Mouse (Mus musculus) gastrocnemius, adult 18-20 months (tissue): ENCODE measurements around the gene Rgl2. TPM values are rescaled to one million over a fixed set of nuclear protein-coding genes. Genes with fewer than 3 reads are reported as not detected.
"Not testable (repeated sequence)": the region's sequence is repeated elsewhere in the genome, so short reads cannot be mapped to it uniquely, and the experiment has no call there.

Source experiments
- DNase-seq: peaks from one replicate; pipeline ENCODE4 v3.0.0; 2021; ENCODE audit warnings: low spot score
- total RNA-seq, 2 experiments: library from RNA; stranded (reverse); gene quantifications; 2 replicates each; pipeline ENCODE4 v1.2.3; 2021

Rgl2 gene
- total RNA-seq, 2 experiments from 2014 or later, result 26.4 to 31.9 TPM

DNA sequence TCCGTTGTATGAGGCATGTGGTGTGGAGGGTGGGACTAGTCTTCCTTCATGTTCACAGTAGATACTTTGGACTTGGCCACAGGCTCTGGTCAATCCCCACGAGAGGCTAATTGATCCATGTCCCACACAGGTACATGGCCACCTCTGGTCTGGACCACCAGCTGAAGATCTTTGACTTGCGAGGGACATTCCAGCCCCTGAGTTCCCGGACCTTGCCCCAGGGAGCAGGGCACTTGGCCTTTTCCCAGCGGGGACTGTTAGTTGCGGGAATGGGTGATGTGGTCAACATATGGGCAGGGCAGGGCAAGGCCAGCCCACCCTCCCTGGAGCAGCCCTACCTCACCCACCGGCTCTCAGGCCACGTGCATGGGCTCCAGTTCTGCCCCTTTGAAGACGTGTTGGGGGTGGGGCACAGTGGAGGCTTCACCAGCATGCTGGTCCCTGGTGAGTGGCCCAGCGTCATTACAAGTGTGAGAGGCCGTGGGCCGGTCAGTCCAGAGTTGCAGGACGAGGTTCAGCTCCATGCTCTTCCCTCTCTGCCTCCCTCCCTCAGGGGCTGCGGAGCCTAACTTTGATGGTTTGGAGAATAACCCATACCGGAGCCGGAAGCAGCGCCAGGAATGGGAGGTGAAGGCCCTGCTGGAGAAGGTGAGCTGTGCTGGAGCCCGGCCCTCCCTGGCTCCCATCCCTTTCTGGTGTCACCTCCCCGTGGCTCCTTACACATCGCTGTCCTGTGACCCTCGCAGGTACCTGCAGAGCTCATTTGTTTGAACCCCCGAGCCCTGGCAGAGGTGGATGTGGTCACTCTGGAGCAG, 19.0 kb downstream of the Rgl2 start:
- no peak for DNase-seq

DNA sequence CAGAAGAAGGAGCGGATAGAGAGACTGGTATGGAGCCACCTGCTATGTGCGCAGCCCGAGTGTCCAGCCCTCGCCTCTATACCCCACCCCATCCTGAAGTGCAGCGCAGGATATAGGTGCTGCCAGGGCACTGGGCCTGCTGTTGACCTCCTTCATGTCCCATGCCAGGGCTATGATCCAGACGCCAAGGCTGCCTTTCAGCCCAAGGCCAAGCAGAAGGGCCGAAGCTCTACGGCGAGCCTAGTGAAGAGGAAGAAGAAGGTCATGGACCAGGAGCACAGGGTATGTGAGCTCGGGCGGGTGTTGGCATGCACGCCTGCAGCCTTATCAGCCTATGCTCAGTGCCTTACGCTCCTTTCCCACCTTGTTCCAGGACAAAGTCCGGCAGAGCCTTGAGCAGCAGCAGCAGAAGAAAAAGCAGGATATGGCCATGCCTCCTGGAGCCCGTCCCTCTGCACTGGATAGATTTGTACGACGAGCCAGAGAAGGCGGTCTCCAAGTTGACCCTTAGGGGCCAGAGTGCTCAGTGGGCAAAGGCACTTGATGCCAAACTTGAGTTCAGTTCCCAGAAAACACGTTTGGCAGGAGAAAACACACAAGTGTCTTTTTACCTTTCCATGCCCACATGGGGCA, 19.7 kb downstream of the Rgl2 start:
- DNase-seq, result no peak

GRCm38 (mm10) chr17:33950131-33950625, 20.8 kb downstream of the Rgl2 start:
- DNase-seq, result no peak

- peak; percentile 56 for DNase-seq
Observed at GRCm38 (mm10) chr17:33951021-33951946, 21.9 kb downstream of the Rgl2 start, which contains the start of gene B3galt4. Gene B3galt4, minus strand, starts transcription at chr17:33951488.

- not testable (repeated sequence) for DNase-seq
Observed at GRCm38 (mm10) chr17:33952015-33952414, 22.7 kb downstream of the Rgl2 start.

DNA sequence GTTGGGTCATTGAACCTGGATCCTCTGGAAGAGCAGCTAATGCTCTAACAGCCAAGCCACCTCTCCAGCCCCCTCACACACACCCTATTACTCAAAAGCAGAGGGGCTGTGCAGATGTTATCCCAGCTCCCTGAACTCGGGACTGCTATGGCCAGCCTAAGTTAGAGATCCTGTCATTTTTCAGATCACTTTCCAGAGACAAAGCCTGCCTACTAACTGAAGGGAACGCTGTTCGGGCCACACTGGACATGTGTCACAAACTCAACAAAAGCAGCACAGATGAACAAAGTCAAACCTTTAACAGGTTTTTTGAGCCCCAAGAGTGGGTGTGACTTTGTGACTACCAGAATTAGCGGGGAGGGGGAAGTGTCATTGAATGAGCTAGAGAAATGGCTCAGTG, 23.5 kb downstream of the Rgl2 start:
- no peak for DNase-seq

GRCm38 (mm10) chr17:33953310-33953709, 24.0 kb downstream of the Rgl2 start:
- DNase-seq, result no peak

DNA sequence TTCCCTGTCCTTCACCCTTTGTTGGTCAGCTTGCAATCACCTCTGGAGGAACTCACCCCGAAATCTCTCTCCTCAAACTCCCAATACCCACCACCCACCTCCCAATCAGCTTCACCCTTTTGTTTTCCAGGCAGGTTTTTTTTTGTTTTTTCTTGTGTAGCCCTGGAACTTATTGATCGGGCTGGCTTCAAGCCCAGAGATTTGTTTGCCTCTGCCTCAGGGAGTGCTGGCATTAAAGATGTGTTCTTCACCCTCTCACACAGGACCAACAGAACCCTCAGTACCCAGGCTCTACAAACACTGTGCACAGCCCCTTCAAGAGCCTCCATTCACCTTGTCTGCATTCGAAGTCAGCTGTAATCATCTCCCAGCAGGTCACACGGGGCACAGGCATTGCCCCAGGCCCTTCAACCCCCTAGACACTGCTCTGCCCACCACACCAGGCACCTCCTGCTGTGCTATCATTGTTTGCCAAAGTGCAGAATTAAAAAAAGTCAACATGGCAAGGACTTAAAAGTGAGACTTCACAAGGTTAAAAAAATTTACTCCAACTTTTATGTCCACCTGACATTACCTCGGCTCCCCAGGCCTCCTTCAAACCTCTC, 24.7 kb downstream of the Rgl2 start:
- no peak for DNase-seq

DNA sequence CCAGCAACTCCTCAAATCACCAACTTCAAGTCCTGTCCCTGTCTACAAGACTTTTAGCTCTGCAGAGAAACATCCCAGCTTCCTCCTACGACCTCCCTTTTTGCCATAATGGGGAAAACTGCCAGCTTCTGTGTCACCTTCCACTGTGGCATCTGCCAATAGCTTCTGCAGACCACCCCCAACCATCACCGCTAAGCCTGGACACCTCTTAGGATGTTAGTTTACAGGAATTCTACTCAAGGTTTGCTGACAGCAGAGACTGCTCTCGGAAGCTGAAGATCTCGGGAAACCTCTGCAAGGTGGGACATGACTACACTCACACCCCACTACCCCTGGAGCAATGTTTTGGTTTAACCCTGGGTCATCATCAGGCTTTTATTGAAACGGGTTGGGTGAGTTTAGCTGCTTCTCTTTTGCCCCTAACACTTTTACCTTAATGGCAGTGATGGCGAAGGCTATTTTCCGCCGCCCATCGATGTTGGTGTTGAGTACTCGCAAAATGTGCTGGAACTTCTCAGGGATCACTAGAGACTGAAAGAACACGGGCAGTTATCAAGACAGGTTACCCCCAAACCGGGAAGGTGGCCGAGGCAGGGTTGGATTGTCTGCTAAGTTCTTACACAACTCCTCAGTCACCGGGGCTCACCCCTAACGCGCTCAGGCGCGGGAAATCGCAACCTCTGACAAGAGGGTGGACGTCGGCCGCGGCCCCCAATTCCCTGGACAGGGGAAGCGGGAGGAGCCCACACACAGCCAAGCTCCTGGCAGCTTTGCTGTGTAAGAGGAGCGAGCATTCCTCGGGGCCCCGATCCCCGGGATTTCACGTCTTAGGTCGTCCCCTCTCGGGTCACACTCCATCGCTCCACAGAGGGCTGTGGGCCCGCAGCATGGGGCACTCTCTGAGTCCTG, 25.6 kb downstream of the Rgl2 start:
- DNase-seq, result no peak

- DNase-seq, result peak; percentile 98
Observed at GRCm38 (mm10) chr17:33955555-33956214, 26.3 kb downstream of the Rgl2 start, which contains the start of the genes Vps52 and Rps18. Gene Vps52, plus strand, starts transcription at chr17:33955812. Gene Rps18, minus strand, starts transcription at chr17:33956001.

DNA sequence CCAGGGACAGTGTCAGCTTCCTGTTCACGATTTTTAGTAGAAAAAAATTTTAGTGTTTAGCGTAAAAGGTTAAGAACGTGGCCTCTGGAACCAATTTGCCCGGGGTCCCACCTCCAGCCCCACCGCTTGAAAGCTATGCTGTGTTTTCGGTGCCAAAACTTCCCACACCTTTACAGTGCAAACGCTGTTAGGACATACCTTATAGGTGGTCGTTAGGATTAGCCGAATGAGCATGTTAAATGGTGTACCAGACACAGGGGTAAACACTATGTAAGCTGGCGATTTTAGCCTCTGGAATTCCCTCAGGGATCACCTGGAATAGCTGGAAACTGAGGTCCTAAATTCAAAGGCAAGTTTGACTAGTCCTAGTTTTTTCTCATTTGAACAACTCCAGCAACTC, 27.0 kb downstream of the Rgl2 start:
- DNase-seq, result no peak

DNA sequence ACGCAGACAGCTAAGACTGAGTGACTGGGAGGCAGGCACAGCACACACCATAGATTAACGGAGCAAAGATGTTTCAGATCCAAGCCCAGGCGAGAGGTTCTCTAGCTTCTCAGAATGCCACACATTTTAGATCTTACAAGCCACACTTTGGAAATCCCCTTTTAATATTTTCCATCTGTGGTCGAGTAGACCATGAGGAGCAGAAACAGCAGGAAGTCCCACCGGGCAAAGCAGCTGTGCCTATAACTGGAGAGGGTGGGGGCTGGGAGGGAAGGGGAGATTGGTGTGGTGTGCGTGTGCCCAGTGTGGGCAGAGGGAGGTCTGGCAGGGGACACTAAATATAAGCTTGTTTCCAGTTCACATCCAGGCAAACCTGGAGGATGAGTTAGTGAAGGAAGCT, 28.1 kb downstream of the Rgl2 start:
- no peak for DNase-seq

- DNase-seq, result no peak
Observed at GRCm38 (mm10) chr17:33958451-33958850, 29.1 kb downstream of the Rgl2 start.

- DNase-seq, result no peak
Observed at GRCm38 (mm10) chr17:33959135-33959534, 29.8 kb downstream of the Rgl2 start.

DNA sequence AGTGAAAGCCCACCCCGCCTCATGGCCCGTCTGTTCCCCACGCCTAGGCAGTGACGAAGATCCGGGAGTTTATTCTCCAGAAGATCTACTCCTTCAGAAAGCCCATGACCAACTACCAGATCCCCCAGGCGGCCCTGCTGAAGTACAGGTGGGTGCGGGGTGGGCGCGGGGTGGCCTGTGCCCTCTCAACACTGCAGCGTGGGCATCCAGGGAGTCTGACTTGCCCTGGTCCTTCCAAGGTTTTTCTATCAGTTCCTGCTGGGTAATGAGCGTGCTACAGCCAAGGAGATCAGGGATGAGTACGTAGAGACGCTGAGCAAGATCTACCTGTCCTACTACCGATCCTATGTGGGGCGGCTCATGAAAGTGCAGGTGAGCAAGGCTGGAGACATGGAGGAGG, 30.6 kb downstream of the Rgl2 start:
- DNase-seq, result no peak

- DNase-seq, result no peak
Observed at GRCm38 (mm10) chr17:33962876-33963275, 33.5 kb downstream of the Rgl2 start.

- no peak for DNase-seq
Observed at GRCm38 (mm10) chr17:33965082-33965845, 35.9 kb downstream of the Rgl2 start.

GRCm38 (mm10) chr17:33965846-33966550, 36.7 kb downstream of the Rgl2 start:
- no peak for DNase-seq
